Mouse (Mus musculus): ENCODE data around the gene Samd5.

Gene Samd5

DNA sequence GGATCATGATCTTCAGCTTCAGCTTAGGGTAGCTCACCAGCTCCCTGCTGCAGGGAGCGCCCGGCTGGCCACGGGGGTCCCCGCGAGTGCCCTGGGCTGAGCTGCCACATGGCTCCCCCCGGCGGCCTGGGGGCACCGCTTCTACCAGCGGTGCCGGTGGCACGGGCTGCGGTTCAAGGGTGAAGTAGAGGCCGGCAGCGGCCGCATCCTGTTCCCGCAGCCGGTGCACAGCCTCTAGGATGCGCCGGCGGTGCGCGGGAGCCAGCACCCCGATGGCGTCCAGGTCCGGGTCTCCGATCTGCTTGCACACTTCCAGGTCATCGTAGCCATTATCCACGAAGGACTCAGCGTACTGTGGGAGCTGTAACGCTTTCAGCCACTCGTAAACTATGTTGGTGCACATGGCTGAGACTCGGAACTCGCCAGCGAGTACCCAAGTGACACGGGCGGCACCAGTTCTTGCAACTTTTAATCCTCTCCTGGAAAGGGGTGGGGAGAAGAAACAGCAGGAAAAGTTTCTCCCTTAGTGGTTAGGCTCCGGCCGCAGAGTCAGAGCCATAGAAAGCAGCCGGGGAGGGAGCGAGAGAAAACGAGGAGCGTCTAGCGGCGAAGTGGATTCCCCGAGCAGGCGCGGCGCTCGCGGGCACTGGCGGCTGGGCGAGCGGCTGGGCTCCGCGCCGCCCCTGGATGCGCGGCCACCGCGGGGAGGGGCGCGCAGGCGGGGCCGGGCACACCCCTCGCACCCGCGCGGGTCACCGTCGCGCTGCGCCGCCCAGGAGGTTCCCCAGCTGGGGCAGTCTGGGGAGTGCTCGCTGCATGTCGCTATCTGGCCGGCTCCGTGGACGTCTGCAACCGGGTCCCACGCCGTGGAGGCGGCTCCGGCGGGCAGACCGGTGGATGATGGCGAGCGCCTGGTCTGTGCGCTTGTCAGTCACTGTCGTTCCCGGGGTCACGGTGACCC, at the start of gene Samd5:
Samd5 (minus strand) TSS at position 648 of the 961 bp plus-strand sequence.
- peak; percentile 63 for DNase-seq (ENCODE audit: low read depth, low spot score)

DNA sequence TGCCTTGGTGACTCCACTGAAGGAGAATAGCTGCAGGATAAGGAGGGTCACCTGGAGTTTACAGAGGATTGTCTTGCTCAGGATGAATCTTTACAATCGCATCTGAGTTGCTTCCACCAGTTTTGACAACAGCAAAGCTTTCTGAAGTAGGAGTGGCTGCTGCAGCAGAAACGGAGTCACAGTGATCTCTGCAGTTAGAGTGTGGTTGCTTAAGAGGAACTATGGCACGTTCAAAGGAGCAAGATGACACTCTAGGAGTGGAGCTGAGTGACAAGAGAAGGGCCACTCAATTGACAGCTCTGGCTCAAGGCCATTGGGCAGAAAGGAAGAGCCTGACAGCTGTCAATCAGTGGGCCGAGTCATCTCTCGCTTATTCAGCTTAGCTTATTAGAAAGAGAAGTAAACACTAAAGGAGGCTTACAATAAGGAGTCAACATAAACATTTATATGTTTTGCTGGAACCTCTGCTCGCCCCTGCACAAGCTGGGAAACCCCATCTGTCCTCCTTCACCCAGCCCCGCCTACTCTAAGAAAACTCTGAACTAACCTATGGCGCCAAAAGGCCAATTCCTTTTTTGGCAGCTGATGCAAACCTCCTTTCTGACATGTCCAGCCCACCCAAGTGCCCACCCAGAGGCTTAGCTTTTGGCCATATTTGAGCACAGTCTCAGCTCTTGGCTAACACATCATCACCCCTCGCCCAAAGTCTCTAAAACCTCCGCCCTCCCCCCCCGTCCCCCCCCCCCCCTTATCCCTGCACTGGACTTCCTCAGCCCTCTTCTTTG, 47.7 kb upstream of the Samd5 start:
- DNase-seq (ENCODE audit: low read depth, low spot score): no peak

GRCm38 (mm10) chr10:9720027-9720426, 45.0 kb upstream of the Samd5 start:
- no peak for DNase-seq (ENCODE audit: low read depth, low spot score)

- no peak for DNase-seq (ENCODE audit: low read depth, low spot score)
Measured at GRCm38 (mm10) chr10:9718086-9718485, 43.1 kb upstream of the Samd5 start.

DNA sequence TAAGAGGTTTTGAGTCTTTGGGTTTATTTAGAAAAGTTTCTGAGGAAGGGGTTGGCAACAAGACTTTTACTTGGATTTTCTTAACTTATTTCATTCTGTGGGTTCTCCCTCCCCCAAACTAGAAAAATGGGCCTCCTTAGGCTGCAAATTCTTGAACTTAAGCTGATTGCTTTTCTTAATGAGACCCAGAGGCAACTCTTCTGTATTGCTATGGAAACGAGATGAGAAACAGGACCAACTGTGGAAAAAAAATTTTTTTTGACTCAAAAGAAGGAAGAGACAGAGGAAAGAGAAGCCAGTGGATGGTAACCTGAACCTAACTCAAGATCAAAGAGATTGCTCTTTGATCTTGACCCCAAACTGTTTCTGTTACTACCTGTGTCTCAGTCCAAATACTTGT, 29.9 kb upstream of the Samd5 start:
- no peak for DNase-seq (ENCODE audit: low read depth, low spot score)

DNA sequence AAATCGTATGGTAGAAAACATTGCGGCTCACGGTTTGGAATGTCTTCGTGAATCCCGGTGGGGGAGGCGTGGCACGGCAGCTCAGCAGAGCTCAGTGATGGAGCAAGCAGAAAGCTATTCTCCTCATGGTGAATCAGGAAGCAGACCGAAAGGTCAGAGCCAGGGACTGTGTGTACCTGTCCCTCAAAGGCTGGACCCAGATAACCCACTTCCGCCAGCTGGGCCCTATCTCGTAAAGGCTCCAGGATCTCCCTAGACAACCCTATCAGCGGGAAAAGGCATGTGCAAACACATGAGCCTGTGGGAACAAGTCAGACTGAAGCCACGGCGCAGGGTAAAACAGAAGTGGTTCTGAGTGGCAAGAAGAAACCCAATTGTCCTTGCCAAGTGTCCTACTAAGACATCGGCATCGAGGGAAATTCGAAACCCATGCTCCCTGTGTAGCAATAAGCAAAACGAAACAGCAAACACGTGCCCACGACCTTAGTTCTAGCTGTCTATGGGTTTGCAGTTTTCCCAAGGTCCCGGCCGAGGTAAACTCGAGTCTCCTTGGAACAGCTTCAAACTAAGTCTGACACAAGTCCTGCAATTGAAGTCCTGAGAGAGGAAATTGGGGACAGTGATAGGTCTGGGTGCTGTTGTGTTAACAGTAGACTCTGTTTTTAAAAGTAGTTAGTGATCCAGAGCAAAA, 24.2 kb upstream of the Samd5 start:
- DNase-seq (ENCODE audit: low read depth, low spot score): peak; percentile 12

DNA sequence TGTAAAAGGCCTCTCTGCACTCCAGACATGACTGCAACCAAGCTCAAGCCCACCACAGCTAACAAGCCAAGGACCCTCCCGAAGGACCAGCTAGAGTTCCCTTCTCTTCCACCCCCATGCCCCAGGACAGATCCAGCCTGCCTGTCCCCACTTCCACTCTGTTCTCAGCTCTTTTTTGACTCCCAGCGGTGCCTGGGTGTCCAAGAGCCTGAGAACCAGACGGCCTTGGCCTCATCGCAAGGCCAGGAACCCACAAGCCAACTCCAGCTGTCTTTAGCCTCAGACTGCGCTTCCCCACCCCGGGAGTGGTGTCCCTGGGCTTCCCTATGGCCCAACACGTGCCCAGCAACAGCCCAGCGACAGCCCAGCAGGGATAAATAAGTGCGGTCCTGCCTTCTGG, 23.1 kb upstream of the Samd5 start:
- no peak for DNase-seq (ENCODE audit: low read depth, low spot score)

DNA sequence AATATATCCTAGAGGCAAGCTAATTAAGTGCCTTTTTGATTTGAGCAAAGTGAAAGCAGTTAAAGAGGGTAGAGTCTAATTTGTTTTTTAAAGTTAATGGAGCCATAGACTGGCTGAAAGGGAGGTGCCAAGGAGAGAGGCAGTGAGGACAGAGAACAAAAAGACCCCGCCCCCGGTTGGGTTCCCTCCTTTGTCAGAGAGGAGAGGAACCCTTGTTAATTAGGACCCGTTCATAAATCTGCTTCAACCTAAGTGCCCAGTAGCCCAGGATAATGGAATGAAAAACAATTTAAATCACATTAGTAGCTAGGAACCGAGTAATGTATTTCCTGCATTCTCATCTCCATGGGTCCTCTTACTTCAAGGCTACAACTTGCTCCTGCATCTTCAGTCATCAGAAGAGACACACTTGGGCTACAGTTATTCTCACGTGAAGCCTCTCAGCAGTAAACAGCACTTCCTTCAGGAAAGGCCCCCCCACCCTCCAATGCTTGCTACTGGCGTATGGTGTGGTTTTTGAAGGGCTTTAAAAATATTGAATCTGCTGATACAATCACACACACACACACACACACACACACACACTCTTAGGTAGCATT, 21.6 kb upstream of the Samd5 start:
- no peak for DNase-seq (ENCODE audit: low read depth, low spot score)

GRCm38 (mm10) chr10:9693990-9694699, 19.1 kb upstream of the Samd5 start:
- no peak for DNase-seq (ENCODE audit: low read depth, low spot score)

- DNase-seq (ENCODE audit: low read depth, low spot score): no peak
Measured at GRCm38 (mm10) chr10:9680928-9681327, 5.9 kb upstream of the Samd5 start.

DNA sequence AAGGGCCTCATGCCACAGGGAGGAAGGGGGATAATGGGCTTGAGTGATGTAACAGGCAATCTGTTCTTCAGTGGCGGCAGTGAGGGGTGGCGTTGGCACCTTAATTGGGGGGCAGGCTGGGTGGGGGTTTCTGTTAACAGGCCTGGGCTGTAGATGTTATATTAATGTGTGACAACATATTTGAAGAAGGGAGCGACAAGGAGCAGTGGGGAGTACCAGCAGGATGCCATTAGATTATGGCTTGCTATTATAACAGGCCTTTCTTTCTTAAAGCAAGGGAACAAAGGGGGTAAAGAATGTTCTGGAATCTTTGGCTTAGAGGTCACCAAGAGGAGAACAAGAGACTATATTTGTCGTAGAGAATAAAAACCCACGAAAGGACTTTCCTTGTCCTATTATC, 4.9 kb upstream of the Samd5 start:
- DNase-seq (ENCODE audit: low read depth, low spot score): no peak

DNA sequence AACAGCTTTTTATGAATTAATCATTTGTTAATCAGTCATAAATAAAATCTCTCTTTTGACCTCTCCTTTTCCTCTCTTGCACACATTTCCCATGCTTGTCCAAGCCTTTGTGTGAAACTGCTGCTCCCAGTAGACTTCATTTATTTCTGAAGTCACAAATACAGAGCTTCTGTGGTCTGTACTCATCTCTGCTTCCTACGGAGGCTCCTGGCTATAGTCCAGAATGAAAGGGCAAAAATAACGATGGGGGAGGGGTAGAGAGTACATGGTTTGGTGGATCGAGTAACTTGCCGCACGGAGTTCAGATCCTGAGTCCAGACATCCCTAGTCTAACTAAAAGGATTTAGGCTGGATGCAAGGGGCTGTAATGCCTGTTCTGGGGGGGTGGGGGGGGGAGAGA, 3.1 kb upstream of the Samd5 start:
- no peak for DNase-seq (ENCODE audit: low read depth, low spot score)

DNA sequence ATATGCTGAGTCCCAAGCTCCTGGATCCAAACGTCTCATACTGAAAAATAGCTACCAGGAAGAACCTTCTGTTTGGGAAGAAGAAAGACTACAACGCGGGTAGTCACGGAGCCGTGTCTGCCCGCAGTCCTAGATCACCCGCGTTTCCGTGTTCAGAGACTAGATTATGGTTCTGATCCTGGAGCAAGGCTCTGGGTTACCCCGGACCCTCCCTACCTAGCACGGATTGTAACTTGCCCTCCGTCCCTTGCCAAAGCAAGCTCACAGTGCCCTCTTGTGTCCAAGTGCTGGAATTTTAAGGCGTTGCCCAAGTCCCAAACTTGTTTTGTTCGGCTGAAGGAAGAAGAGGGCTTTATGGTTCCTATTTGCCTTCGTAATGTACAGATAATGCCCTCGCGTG, 1.9 kb upstream of the Samd5 start:
- peak; percentile 90 for DNase-seq (ENCODE audit: low read depth, low spot score)

GRCm38 (mm10) chr10:9676418-9676786, 1.4 kb upstream of the Samd5 start:
- DNase-seq (ENCODE audit: low read depth, low spot score): no peak

- peak; percentile 29 for DNase-seq (ENCODE audit: low read depth, low spot score)
Measured at GRCm38 (mm10) chr10:9675550-9676417, 776 bp upstream of the Samd5 start.

DNA sequence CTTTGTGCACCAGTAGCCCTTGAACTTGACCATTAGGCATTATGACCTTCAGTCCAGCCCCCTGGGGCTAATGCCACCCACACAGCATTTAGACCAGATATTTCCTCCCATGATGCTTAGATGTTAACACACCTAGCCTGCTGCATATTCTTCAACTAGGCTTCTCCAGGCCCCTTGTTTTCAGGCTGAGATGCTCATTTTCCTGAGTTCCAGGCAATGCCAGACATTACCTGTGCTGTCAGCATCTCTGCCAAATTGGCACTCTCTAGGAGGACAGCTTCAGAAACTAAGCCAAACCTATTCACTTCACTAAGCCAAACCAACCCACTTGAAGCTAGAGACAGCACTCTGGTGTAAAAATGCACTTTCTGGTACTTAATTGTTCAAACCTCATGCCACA, 1.7 kb downstream of the Samd5 start:
- DNase-seq (ENCODE audit: low read depth, low spot score): no peak

GRCm38 (mm10) chr10:9672751-9673150, 2.3 kb downstream of the Samd5 start:
- no peak for DNase-seq (ENCODE audit: low read depth, low spot score)

DNA sequence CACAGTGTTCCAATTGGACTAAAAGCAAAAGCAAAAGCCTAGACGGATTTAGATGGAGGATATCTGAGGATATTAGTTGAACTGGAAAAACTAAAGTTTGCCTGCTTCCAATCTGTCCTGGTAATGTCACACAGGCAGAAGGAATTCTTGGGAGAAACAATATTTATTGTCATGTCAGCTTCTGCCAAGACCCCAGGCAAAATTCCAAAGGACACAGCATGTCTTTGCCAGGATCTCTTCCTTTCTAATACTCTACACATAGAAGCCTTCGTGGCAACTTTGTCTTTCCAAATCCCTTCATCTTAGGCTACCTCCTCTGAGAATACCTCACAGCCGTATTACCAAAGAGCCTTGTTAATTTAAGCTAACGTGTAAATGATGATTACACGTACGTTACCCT, 4.7 kb downstream of the Samd5 start:
- DNase-seq (ENCODE audit: low read depth, low spot score): no peak

DNA sequence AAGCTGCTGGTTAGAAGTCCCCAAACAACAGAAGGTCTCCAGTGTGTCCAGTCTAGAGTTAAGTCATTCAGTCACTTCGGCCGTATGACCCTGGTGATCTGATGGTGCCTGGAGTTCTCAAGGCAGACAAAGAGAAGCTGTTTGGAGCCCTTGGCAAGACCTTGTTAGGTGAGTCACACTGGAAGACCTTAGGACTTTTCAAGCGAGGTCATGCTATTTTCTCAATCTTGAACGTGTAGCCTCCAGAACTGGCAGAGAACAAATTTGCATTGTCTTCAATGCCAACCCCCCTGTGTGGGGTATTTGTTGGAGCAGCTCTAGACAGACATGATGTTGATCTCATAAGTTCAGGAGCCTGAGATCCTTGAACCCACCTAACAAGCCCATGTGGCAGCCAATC, 6.2 kb downstream of the Samd5 start:
- DNase-seq (ENCODE audit: low read depth, low spot score): no peak

GRCm38 (mm10) chr10:9652946-9653345, 22.1 kb downstream of the Samd5 start:
- no peak for DNase-seq (ENCODE audit: low read depth, low spot score)

Data from ZHBTc4 (cell line).